Mouse (Mus musculus): ENCODE results near the gene Tnfaip8l2.

DNA sequence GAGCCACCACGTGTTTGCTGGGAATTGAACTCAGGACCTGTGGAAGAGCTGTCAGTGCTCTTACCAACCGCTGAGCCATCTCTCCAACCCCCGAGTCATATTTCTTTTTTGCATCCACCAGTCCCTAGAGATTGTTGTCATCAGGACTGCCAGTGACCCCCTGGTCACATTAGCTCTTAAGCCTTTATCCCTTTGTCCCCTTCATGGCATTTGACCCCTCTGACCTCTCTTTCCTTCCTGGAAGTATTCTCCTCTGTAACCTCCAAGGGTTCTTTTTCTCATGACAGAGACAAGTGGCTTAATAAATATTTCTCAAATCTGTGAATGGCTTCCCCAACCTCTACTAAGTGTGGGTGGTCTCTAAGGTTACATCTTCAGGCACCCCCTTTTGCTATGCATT lies 5.8 kb upstream of the Tnfaip8l2 start:
- TF ChIP-seq CTCF (IDR thresholded peaks at IDR 0.05; ENCODE audit: low read depth, low read length) (no peak), POLR2A (IDR thresholded peaks at IDR 0.05; ENCODE audit: extremely low read depth, insufficient read depth, low read length) (no peak)

All from liver, adult 2 months (tissue).